Mouse (Mus musculus): ENCODE results near the gene Fam129a.

DNA sequence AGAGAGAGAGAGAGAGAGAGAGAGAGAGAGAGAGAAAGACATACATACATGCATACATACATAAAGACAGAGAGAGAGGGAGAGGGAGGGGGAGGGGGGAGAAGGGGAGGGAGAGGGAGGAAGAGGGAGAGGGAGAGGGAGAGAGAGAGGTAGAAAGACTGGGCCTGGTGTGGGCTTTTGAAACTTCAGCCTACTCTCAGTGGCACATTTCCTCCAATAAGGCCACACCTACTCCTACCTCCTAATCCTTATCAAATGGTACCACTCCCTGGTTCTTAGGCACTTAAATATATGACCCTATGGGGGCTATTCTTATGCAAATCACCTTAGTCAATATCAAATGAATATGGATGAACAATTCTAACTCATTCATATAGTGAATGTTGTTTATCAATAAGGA is 142.6 kb downstream of the Fam129a start:
- no peak for TF ChIP-seq CTCF (IDR thresholded peaks at IDR 0.05; ENCODE audit: low read depth, low read length)
- no peak for TF ChIP-seq EP300 (IDR thresholded peaks at IDR 0.05; ENCODE audit: insufficient read depth, low read depth, low read length)
- TF ChIP-seq POLR2A (IDR thresholded peaks at IDR 0.05; ENCODE audit: insufficient read depth, low read length): no peak

Measured in ES-Bruce4 (cell line).